Mouse (Mus musculus) common myeloid progenitor, adult 5-6 weeks (primary cell): ENCODE results near the gene Aldh1l1. TPM values are rescaled to one million over a fixed set of nuclear protein-coding genes. Genes with fewer than 3 reads are reported as not detected.
A peak's percentile ranks its signal among the peaks of the same experiment; 100 is the strongest.

Experiments
- ATAC-seq: replicated peaks from 2 replicates; pipeline ENCODE4 v1.8.0; 2016; ENCODE audit warnings: low read depth, mild to moderate bottlenecking, moderate TSS enrichment, inconsistent platforms; ENCODE audit not compliant: poor library complexity, severe bottlenecking
- total RNA-seq: library from RNA; stranded (forward); fragments of 200-1000, 187-1606 nt; gene quantifications from 2 replicates; pipeline ENCODE4 v1.2.3, GENCODE M21; 2017

Gene Aldh1l1
- total RNA-seq, 1 experiment from 2014 or later: 3.7 TPM

DNA sequence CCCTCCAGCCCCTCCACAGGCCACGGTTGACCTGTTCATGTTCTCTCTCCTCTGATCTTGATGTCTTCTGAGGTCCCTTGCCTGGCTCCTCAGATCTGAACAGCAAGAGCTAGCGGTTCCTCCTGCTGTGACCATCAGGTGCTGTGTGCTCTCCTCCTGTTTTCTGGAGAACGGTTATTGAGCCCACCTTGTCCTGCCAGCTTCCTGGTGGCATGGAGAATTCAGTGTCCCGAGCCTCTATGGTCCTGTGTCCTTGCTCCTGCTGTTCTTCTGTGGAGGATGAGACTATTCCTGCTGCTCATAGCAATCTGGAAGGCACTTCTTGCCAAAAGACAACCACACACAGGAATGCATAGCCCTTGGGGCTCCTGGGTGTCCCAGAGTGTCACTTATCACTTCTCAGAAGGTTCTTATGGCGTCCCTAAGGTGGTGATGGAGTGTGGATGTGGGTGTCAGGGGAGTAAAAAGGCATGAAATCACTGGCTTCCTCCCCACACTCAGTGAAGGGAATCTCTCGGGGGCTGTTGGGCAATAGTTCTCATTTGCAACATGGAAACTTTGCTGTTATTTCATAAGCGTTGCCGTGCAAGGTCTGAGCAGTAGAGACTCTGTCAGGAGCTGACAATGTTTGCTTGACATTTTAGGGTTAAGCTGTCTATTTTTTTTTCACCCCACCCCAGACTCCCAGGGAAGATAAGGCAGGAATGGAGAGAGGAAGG lies 15.2 kb downstream of the Aldh1l1 start:
- no peak for ATAC-seq

DNA sequence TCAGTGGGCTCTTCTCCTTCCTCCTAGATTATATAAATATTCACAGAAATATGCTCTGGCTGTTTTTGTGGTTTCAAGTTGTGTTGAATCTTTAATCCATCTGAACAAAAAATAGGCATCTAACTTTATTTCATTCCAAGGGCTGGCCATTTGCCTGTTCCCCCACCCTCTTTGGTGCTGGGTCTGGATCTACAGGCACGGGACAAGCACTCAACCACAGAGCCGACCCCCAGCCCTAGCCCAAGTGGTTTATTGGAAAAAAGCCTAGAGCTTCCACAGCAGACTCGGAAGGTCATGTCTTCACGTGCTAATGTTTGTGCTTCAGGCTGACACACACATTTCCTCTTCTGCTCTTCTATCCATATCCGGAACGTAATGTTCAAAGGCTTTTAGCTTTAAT lies 19.7 kb downstream of the Aldh1l1 start:
- ATAC-seq: no peak

DNA sequence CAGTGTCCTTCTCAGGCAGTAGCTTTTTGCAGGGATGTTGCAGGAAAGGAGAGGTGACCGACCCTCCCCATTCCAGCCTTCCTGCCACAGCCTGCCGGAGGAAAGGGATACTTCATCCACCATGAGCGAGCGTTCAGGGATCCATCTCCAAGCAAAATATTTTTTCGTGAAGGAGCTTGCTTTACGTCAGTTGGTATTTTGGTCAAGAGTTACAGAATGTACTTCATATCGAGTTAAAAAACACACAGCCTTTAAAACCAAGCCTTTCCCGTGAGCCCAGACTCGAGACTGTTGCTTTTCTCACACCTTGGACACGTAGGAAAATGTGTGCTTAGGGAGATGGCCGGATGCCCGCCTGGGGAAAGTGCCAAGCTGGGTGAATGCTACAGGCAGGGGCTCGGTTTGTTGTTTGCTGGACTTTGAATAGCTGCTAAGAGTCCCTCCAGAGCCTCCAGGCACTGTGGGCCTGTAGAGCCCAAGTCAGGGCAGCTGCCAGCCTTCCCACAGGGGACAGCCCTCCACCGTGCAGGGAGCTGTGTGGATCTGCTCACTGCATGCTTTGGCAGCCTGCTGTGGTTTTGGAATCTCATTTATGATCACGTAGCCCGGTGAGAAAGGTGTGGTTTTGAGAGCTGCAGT lies 20.6 kb downstream of the Aldh1l1 start:
- ATAC-seq: no peak

DNA sequence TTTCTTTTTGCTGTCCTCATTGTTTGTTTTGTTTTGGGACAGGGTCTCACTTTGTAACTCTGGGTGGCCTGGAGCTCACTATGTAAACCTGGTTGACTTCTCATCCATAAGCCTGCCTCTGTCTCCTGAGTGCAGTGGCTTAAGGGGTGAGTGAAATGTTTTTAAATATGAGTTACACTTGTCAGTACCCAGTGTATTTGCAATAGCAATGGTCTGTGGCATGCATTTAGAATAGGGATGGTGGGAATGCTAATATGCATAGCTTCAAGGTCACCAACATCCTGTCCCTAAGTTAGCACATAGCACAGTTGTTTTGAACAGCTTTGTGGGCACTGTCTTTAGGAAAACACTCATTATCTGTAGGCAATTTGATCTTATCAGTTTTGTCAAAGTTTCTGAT lies 21.2 kb downstream of the Aldh1l1 start:
- ATAC-seq: no peak

DNA sequence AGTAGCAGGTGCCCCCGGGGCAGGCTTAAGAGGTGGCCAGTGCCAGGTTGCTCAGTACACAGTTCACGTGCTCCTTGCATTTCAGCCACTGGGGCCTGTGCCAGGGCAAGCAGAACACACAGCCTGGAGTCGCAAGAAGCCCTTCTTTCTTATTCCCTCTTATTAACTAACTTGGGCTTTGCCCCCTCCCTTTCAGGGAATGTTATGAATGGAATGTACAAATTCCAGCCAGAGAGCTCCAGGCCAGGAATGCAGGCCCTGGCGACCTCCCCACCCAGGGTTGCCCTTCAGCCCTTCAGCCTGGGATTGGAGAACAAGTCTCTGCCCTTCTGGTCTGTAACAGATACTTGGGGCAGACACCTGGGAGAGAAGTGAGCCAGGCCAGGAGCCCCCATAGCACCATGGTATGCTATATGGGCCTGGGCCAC lies 22.0 kb downstream of the Aldh1l1 start:
- no peak for ATAC-seq

DNA sequence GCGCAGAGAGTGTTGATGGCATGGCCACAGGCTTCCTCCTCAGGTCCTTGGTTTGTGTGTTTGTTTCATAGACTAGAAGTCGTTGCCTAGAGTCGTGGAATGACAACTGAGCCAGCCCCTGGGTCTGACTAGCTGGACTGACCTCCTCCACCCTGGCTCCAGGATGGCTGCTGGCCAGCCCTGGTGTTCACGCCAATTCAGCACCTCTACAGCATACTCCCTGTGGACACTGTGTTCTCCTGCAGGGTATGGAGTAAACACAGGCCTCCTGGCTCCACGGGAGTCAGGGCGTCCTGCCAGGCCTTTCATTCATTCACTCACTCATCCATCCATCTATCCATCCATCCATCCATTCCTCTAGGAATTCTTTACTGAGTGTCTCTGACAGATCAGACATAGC lies 22.9 kb downstream of the Aldh1l1 start:
- ATAC-seq: no peak

DNA sequence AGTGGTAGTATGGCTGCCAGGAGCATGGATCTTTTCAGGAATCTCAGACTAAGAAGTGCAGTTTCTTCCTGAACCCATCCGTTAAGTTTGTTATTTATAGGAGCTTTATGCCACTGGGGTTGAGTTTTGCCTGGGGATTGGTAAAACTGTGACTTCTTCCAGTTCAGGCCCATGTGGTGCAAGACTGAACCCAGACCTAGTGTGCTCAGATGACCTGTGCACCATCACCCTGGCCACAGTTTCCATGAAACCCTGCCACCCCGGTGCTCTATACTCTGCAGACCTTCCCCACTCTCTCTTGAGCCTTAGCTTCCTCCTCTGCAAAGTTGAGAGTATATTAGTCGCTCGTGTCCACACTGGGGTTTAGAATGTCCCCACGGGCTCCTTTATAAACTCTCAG lies 26.2 kb downstream of the Aldh1l1 start:
- ATAC-seq: no peak

DNA sequence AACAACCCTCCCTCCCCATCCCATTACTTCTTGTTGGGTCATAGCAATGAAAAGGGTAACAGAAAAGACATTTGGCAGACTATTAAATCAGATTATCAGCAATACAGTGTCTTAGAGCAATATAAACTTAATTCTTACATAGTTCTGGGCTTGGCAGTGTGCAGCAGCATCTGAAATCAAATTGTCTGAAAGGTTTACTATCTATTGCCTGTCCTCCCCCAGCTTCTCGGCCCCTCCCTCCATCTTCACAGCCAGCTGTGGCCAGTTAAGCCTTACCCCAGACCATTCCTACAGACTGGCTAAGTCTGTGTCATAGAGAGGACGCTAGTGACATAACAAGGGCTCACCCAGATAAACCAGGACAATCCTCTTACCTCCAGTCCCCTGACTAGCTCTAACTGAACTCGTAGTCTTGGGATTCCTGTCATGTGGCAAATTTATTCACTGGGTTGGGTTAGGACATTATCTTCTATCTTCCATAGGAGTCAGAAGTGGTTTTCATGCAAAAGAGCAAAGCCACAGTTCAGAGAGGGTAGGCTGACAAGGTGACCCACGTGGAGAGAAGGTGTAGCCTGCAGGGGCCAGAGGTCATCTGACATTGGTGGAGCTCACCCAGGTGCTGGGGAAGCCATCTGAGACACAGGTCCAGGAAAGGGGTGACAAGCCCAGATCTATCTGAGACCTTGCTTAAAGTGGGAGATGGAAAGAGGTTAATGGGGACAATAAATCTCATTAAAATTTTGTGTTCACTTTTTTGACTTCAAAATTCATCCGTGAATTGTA lies 27.0 kb downstream of the Aldh1l1 start:
- ATAC-seq: no peak

DNA sequence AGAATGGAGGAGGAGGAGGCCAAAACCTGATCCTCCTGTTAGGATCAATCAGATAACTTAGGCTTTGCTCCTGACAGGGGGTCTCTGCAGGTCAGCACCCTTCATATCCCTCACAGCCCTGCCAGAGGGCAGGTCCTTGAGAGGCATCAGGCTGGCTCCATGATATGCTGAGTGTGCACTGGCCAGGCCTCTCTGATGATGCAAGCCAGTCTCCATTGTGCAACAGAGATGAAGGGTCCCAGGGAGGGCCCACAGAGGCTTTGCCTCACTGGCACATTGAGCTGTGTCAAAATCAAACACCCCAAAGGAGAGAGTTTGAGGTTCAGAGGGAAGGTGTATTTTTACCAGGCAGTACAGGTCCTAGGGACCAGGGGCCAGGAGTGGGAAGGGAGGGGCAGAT lies 28.1 kb downstream of the Aldh1l1 start:
- no peak for ATAC-seq

DNA sequence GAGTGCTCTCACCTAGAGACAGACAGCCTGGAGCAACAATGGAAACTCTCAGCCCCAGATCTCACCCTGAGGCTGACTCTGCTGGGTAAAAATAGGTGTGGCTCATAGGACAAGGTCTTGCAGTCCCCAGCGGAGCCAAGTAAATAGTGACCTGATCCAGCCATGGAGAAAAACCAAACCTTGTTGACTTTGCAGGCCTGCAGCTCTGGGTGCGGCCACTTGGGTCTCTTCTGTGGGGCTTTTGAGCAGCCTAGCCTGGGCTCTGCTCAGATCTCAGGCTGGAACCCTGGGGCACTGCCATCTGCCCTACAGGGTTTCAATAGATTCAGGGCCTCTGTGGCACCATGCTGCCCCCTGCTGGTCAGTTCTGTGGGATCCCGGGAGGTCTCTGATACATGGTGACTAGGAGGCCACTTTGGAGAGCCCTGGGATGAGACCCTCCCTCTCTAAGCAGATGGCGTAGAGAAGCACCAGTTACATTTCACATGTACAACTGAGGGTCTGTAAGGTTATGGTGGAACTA lies 28.7 kb downstream of the Aldh1l1 start:
- peak; percentile 83 for ATAC-seq

DNA sequence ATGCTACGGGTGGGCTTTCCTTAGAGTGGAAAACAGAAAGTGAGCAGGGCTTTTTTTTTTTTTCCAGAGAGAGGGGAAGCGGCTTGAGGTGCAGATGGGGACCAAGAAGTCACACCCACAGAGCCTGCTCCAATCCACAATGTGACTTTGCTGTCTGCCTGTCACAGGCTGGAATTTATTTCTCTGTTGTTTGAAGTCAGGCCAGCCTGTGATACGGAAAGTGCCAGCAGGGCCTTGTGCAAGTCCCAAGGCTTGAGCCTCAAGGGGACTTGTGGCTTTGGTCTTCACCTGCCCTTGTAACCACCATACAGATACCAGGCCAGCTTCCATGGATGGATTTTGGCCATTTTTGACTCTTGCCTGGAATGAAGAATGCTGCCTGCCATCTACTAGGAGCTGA lies 32.7 kb downstream of the Aldh1l1 start:
- ATAC-seq: no peak

DNA sequence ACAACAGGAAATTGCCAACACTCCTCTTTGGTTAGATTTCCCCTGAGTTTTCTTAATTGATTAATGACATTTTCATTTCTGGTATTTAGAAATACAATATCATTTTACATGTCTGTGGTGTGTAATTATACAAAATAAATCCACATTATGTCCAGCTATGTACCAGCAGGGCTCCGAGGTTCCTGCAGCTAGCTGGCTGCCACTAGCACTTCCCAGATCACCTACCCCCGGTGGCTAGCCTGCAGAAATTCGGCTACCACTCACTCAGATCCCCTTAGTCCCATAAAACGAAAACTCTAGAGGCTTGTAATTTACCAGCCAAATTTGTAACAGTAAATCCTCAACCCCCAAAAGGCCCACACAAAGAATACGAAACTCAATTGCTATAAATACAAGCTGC lies 33.1 kb downstream of the Aldh1l1 start:
- ATAC-seq: no peak

DNA sequence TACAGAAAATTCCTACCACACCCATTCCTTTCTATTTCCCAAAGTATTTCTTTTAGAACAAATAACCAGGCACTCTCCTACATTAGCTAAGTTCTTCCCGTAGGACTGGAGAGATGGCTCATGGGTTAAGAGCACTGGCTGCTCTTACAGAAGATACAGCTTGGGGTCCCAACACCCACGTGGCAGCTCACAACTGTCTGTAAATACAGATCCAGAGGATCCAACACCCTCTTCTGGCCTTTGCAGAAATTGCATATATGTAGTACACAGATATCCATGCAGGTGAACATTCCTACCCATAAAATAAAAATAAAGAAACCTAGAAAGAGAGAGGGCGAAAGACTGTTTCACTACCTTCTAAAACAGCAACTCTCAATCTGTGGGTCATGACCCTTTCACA lies 40.2 kb downstream of the Aldh1l1 start:
- ATAC-seq: no peak

DNA sequence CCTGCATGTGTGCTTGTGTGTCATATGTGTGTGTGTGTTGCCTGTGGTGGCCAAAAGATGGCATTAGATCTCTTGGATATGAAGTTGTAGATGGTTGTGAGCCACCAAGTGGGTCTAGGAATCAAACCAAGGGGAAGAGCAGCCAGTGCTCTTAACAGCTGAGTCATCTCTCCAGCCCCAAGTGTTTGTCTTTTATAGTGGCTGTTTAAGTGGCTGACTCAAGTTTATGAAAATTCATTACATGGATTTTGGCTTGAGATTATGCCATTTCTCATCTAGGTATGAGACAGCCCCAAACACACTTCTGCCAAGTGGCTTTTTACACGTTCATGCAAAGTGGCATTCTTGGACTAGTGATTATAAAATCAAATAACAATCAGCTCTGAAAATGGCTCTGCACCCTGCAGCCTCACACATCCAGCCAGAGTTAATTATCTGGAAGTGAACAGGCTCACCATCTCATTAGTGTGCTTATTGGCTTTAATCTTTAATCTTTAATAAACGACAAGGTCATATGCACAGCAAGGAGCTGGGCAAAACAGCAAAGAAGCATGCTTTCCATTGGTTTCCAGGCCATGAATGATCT lies 43.3 kb downstream of the Aldh1l1 start:
- ATAC-seq: no peak

DNA sequence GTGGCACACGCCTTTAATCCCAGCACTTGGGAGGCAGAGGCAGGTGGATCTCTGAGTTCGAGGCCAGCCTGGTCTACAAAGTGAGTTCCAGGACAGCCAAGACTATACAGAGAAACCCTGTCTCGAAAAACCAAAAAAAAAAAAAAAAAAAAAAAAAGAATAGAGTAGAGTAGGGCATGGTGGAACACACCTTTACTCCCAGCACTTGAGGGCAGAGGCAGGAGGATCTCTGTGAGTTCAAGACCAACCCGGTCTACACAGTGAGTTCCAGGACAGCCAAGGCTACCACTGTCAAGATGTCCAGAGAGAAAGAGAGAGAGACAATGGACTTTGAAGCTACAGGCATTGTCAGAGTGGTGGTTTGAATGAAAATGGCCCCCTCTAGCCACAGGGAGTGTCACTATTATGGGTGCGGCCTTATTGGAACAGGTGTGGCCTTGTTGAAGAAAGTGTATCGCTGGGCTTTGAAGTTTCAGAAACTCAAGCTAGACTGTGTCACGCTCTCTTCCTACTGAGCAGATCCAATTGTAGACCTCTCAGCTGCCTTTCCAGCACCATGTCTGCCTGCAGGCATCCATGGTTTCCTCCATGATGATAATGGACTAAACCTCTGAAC lies 46.5 kb downstream of the Aldh1l1 start:
- ATAC-seq: no peak

DNA sequence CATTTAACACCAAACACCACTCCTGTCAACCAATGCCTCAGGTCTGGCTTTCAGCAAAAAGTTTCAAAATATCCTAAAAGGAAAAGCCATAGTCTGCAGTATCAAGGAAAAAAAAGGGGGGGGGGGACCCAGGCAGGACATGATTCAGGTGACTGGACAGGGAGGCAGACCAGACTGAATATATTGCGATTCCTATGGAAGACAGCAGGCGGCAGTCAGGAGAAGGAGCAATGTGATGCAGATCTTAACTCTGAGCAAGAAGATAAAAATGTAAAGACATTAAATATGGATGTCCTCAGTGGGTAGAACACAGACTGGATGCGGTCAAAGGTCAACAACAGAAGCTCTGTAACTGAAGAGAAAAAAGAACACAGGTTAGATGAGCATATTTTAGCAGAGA lies 47.3 kb downstream of the Aldh1l1 start:
- ATAC-seq: no peak

DNA sequence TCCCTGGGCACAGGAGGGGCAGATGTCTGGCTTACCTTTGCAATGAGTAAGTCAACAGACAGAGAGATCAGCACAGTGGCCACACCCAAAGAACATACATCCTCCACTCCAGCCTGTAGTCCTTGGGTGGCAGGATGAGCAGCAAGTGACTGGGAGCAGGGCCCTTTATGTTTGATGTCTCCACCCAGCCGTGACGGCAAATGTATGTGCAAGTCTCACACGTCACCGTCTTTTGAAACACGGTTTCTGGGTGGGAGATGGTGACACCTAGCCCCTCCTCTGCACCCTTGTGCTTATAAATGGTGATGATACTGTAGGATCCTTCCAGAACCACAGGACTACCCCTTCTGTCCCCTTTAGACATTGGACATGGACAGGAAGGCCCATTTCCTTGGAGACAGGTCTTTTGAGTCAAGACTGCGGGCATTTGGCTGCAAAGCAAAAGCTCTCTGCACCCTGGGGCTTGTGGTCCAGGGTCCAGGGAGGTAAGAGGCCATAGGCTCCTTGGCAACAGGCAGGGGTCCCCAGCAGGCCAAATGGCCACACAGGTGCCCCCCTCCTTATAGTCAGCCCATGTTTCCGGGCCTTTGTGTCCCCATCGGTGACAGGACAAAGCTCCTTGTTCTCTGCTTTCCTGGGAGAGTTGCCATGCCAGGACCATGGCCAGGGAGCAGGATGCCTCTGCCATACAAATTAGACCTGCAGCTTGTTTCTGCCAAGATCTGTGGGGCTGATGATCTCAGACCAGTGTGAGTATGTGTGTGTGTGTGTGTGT lies 48.7 kb downstream of the Aldh1l1 start:
- ATAC-seq: no peak

DNA sequence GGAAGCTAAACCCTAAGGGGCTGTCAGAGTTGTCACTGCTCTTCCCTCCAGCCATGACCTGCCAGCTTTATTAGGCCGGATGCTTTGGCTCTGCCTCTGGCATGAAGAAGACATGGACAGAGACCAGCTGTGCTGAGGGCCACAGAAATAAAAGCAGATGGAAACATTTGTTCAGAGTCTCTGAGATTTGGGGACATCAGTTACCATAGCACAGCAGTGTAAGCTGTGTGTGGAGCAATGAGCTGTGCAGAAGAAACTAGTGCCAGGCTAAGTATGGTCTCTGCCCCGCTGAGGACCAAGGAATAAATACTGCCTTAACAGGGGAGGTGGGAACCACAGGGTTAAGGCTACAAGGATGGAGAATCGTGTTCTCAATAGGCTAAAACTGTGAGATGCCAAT lies 50.6 kb downstream of the Aldh1l1 start:
- ATAC-seq: no peak

DNA sequence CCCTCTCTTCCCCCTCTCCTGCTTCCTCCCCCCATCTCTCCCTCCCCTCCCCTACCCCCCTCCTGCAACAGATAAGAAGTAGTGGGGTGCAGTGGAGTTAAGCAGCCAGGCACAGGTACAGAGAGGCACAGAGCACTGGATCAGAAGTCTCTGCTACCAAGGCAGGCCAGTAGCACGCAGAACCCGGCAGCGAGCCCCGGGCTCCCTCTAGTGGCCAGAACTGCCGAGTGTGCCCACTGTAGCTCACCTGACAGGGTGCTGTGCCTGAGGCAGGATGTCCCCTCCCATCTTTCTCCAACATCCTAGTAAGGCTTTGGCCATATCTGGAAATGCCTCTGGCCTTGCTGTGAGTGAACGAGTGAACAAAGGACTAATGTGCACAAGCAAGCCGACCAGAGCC lies 51.7 kb downstream of the Aldh1l1 start:
- peak; percentile 94 for ATAC-seq

DNA sequence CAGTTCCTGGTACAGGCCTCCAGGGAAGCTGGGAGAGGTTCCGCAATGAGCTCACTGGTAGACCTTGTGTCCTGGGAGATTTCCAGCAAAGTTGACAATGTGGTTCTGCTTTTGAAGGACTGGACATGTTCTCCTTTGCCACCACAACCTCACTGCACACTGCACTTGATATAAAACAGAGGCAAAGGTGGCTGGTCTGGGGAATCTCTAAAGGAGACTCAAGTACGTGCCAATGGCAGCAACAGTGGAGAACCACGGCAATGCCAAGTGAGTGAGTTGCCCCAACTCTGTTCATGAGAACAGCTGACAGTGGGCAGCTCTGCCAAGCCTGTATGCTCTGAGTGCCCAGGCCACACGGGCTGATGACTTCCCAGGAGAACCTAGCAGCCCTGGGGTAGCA lies 53.0 kb downstream of the Aldh1l1 start:
- ATAC-seq: no peak
